Mouse (Mus musculus) layer of hippocampus, postnatal 14 days (tissue): Measurements from ENCODE around the gene Man2a1. TPM values are rescaled to one million over a fixed set of nuclear protein-coding genes. Genes with fewer than 3 reads are reported as not detected.

ENCODE experiments used
- DNase-seq, 2 experiments: peaks; one replicate each; pipeline ENCODE4 v3.0.0; 2021 to 2022; ENCODE audit warnings: low spot score in 2 of 2, mixed read lengths in 1 of 2
- total RNA-seq, 2 experiments: library from RNA; stranded (reverse); gene quantifications; 2 replicates each; pipeline ENCODE4 v1.2.3; 2021

Man2a1 gene
- total RNA-seq, 2 experiments from 2014 or later, result 14.2 to 18.8 TPM

DNA sequence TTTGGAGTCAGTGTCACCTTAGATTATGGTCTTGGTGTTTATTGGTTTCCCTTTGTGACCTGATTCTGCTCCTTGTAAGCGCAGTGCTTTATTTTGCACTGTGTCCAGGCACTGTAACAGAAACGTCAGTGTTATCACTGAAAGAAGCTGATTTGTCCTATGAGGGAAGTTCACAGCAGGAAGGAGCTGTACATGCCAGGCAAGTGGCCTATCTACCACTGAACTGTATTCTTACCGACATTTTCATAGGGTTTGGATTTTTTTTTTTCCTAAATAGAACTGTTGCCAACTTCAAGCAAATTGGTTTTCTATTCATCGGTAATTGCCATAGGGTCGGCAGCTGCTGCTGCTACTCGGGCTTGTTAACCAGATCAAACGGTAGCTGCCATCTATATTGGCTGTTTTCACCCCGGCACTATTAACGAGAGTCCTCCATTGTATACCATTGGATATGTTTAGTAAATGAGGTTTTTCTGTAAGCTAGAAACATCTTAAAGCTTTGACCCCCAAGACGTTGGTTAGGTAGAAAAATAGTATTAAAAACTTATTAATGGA, 96.8 kb downstream of the Man2a1 start:
- DNase-seq, result no peak

DNA sequence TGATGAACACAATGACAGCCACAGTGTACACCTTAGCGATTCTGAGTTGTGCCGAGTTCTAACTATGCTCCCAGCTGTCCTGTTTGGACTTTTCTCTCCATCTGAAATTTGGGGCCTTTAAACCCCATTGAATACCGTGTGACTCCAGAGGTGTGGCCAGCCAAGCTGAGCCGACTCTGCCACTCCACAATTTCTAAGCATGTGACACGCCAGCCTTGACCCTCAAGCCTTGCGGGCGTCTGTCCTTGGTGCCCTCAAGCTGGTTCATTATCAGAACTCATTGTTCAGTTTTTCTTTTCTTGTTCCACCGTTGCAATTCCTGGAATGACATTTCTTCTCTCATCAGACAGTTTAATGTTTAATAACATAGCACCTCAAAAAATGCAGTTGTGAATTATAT, 98.0 kb downstream of the Man2a1 start:
- no peak for DNase-seq

DNA sequence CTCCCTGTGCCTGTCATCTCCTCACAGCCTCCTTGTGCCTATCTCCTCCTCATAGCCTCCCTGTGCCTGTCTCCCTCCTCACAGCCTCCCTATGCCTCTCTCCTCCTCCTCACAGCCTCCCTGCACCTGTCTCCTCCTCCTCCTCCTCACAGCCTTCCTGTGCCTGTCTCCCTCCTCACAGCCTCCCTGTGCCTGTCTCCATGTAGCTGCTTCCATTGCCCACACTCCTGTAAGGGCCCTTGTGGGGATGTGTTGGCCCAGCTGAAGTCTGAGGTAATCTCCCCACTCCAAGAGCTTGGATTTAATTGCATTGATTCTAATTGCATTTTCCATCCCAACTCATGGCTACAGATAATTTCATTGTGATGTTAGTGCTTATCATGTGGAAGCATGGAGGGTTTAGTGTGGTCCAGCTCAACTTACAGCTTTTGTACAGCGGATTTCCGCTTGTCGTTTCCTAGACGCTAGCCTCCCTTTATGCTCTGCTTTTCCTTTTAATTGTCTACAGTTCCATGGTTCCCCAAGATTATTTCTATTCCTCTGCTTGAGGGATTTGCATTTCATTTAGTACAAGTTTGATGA, 103.2 kb downstream of the Man2a1 start:
- no peak for DNase-seq

DNA sequence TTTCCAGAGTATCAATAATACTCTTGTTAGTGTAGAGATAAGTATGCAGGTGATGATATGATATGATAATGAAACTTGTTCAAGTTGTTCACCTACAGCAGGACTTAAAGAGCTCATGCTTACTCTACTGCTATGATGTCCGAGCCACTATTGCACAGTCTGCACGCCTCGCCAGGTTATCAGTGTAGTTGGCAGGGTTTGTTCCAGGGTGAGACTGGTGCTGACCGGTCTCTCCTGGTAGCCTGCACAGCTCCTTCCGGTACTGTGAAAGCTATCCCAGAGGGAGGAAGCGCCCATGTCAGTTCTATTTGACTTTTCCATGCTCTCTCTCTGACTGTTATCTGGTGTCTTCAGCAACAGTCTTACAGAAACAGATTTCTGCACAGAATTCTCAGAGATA, 107.0 kb downstream of the Man2a1 start:
- DNase-seq, result no peak

DNA sequence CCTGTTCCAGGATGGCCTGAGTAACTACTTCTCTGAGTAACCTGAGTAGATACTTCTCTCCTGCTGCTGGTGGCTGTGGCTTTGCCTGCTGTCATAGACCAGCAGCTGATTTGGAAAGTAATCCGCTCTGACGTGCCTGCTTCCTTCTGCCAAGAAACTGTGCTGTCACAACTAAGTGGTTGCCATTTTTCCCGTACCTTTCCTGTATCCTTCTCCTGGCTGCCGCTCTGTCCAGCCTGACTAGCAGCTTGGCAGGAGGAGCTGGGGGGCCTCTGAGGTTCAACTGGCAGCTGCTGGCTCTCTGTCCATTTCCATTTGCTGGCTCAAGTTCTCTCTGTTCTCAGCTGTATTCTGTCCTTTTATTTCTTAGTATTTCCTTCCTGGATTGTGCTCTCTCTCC, 115.8 kb downstream of the Man2a1 start:
- DNase-seq, result peak; percentile 28 to 52

DNA sequence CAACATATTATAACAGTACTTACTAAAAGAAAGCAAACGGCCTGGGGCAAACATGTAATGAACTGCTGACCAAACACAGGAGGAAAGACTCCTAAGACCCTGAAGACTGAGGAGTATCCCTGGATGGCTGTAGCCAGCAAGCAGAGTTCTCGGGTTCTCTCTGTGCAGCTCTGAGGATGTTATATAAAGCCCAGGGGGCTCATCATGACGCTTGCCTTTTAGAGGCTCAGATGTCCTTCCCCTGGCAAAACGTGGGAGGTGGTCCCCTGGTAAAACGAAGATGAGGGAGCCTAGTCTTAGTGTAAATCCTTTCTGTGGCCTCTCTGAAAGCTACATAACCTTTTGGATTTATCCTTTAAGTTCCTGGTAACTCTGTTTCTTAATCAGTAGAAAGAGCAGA, 119.2 kb downstream of the Man2a1 start:
- DNase-seq, result no peak

DNA sequence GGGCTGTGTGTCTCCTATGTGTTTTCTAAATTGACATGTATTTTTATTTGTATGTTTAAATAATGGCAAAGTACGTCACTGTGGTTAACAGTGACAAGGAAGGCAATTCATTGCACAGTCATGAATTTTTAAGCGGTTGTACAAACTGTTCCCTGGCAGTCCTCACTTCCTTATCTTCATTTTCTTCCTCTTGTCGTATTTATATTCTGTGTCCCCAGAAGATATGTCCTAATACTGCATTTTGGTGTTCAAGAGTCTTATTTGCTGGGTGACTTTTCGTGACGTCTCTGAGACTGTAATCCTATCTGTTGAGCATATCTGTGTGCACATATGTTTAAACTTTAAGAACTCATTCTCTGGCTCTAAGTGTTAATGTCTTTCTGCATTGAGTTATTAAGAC, 120.6 kb downstream of the Man2a1 start:
- DNase-seq, result no peak

DNA sequence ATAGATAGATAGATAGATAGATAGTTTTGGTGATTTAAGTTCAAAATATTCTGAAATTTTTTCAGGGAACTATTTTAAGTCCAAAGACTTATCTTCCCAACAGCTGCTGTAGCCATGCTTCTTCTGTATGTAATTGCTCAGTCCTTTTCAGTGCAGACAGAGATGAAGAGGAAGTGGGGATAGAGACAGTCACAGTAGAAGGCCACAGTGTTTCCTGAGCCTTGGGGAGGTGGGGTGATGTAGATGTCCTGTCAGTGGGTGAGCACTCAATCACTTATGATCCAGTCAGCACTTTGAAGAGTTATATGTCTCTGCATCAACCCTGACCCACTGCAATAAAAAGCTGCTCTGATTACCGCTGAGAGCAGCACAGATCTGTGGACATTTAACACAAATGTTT, 122.6 kb downstream of the Man2a1 start:
- no peak for DNase-seq

DNA sequence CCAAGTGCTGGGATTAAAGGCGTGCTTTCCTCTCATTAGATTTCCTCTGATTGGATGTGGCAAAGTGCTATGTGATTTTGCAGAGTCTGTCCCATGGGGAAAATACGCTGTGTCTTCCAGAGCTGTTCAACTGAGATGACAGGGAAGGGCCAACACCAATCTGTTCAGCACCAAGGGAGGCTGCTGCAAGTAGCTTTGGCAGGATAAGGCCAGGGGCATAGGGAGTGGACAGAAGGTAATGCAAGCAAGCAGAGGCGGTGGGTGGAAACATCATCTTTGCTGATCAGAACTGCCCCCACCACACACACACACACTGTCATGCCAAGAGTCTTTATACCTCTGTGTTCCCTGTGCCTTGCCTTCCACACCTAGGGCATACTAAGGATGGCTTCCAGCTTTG, 124.7 kb downstream of the Man2a1 start:
- no peak for DNase-seq

DNA sequence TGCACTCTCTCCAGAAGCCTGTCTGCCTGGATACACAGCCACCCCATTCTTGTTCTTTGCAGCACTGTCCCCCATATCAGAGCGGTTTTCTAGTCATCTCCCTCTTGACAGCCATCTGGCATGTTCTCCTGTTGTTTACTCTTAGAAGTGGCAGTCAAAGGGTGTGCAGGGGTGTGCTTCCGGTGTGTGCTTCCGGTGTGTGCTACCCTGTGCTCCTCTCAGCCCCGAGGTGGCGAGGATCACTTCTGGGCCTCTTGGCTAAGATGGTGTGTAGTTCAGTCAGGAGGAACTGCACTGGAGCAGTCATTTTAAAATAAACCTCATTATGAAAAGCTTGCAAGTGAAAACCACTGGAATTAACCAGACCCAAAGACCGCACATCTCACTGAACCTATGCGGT, 125.5 kb downstream of the Man2a1 start:
- DNase-seq, result no peak

DNA sequence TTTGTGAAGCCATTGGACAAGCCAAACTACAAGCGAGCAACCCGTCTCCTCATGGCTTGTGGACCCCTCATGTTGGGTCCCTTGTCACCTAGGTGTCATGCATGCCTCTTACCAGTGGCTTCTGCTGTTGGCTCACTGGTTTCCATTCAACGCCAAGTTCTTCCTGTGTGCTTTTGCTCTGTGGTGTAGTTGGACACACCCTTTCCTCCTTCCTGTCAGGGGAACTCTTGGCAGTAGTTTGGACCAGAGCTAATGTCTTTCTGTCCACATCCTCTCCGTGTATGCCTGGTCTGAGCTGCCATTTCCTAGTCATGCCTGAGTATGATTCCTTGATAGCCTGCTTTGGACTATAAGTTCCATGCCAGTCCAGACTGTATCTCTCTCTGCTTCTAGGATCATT, 135.0 kb downstream of the Man2a1 start:
- no peak for DNase-seq

DNA sequence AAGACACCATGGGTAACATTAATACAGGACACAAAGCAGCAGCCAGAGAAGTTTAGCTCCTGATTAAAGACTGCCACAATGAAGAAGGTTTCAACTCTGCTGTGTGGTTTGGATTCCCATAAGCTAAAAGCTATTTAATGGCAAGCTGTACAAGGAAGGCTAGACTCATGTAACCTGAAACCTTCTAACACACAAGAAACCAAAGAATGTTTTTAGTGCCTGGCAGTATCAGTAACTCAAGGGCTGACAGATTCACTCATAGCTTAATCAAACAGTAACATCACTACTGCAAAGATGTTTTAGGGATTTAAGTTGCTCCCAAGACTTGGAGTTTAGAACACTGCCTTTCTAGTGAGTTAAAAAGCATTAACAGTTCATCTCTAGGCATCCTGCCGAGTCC, 137.4 kb downstream of the Man2a1 start:
- DNase-seq, result no peak

DNA sequence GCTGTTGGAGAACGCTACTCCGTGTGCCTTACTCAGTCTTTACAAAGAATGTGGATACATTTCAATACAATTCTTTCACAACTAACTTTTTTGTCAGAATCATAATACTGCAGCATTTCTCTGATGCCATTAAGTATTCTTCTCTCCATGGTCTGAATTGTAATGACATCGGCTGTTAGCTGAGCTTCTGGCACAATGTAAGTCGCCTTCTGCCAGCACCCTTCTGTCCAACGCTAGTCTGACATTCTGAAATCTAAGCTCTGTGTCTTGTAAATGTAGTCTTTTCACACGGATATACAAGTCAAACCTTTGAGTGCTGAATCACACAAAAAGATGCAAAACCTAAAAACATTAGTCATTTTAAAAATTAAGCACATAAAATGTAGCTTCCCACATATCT, 138.6 kb downstream of the Man2a1 start:
- peak in 1 of 2 experiments; percentile 31 for DNase-seq

DNA sequence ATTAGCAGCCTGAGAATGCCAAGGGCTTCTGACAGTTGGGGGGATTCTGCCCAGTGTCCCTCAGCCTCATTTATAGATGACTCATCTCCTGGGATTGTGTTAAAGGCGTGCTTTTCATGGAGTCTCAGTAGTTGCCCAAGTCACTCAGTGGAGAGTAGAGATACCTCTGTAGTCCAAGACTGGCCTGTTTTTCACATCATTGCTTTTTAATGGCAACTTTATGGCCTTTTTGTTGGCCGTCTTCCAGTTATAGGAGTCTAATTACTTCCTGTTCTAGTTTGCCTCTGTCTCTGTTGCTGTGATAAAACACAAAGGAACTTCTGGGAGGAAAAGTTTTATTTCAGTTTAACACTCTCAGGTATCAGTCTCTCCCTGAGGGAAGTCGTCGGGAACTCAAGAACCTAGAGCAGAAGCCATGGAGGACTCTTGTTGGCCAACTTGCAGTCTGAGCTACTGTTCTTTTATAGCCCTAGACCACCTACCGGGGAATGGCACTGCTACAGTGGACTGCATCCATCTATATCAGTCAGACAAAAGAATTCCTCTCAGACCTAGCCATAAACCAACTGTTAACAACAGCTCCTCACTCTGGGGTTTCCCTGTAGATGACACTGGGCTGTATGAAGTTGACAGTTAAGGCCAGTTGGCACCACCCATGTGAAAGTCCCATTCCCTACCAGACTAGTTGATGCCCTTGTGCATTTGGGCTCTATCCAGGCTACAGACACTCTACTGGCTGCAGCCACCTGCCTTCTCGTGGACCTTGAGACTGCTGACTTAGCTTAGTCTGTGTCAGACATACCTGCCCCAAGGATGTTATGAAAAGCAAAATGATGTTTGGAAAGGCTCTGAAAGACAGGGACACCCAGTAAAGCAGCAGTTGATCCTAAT, 142.4 kb downstream of the Man2a1 start:
- DNase-seq, result no peak

DNA sequence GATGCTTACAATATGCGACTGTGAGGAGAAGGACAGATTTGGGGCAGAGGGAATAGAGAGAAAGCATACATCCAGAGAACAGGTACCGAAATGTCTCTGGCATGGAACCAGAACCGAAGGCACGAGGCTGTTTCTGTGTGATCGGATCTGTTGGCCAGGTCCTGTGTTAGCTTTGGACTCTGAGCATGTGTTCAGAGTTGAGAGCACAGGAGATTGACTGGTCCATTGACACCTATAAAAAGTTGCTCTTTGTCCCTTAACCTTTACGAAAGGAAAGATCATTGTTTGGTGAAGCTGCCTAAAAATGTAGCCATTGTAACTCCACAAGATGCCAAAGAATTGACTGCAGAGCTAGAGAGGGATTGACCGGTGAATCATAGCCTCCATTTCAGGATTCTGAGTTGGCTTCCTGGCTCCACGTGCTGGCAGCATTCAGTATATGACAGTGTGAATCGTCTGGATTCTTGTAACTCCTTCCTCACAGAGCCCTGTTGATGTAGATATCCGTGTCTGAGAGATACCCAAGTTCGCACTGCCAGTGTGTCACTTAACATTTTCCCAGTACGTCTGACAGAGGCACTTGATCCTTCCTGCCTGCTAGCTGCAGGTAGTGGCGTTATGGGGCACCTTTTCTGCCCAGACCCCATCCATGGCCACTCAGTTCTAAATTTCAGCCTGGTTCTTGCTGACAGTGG, 143.2 kb downstream of the Man2a1 start:
- DNase-seq, result no peak

DNA sequence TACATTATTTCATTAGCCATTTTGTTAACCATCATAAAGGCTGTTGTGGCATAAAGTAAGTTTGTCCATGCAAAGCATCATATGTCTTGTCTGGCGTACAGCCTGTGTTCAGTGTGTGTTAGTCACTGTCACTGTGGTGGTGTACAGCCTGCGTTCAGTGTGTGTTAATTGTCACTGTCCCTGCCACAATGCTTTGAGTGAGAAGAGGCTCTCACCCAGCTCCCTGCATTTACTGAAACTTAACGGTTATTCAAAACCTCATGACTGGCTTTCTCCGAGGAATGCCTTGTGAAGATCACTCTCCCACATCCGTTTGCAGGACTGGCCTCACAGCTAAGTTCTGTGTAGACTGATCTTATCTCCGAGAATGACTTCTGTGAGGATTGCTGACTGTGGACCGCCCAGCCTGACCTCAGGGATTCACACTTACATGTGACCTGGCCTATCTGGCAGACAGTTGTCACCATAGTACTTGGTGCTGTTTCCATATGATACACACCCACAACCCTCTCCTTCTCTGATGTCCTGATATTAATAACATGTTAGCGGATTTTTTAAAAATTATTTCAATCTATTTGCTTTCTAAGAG, 146.2 kb downstream of the Man2a1 start:
- DNase-seq, result no peak

DNA sequence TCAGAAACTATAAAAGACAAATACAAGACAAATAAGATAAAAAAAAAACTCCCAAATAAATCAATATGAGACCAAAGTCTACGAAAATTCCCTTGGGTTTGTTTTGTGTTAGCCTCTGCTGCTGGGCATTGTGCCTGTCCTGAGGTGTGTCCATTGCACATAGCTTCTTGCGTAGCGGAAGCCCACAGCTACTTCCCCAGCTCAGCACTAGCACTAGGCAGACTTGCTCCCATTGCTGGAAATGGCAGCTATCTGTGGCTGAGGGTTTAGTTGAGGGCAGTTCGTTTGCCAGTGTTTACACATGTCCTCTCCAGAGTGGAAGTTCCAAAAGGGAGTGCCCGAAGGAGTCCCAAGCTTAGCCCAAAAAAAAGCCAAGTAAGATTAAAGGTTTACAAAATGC, 146.9 kb downstream of the Man2a1 start:
- no peak for DNase-seq

DNA sequence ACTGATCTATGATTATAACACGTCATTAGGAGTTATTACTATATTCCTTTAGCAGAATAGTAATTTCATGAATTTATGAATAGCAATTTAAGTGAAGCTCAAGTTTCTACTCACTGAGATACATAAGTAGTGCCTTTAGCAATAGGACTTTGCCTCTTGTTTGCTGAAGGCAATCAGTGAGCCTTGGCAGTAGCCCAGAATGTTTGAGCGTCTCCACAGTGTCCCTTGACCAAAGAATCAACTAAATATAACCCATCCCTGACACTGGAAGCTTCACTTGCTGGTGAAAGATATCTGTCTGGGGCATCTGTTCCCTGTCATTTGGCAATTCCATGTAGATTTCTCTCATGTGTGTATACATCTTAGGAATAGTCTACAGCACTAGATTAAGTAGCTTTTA, 147.6 kb downstream of the Man2a1 start:
- DNase-seq, result no peak

DNA sequence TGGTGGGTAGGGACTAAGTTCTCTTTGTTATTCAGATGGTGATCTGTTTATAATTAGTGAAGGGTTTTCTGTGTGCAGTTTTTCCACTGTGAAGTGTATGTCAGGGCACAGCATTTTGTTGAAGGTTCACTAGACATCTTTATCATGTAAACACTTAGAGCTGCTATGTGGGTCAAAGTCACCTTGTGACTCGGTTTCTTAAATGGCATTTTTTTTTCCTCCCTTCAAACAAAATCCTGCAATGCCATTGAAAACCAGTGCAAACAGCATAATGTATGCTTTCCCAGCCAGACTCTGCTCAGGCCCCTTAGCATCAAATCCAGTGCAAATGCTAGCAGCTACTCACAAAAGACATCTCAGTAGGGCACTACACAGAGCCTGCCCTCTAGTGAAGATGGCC, 148.6 kb downstream of the Man2a1 start:
- DNase-seq, result no peak

DNA sequence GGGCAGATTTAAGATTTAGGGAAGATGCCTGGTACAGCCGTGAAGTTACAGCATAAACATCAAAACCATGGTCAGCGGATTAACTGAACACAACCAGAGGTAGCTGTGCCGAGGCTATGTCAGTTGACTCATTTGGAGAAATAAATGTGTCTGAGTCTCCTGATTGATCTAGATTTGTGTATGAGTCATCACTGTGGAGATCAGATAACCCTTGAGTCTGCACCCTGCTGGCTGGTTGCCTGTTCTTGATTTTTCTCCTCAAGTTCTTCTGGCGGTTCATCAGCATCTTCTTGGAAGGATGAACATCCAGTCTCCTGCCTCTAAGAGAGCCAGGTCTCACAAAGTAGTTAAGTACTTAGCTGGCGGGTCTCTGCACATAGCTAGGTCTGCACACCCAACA, 150.7 kb downstream of the Man2a1 start:
- no peak for DNase-seq

DNA sequence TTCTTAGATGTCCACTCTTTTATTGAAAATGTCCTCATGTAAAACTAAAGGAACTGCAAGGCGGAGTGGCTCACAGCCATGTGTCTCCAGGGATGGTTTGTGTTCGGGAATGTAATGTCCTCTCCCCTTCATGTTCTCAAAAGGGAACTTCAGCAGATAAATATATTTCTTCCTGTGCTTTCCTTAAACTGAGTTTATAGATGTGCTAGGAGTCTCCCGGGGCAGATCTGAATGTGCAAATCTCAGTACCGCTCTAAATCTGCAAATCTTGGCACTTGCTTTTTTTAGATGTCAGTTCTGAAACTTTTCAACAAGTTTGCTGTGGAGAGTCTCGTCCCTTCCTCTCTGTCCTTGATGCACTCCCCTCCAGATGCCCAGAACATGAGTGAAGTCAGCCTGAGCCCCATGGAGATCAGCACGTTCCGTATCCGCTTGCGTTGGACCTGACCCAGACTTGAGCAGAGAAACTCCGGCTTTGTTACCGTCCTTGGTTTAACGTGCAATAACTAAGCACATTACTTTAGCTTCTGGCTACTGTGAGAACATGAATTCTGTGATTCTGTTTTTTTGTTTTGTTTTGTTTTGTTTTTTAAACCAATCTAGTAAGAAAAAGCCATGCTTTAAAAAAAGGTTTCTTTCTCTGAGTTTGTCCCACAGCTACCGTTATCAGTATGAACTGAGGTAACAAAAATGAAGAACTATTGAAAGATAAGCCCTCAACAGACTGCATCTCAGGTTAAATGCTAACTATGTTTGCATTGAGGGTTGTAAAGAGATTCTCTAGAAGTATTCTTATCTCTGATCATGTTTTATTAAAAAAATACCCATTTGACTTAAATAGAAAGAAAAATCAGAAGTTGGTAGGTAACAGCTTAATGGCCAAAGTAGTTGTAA, 151.8 kb downstream of the Man2a1 start:
- no peak for DNase-seq
